Mouse (Mus musculus): ENCODE measurements around the gene Pitpnm1. TPM values are rescaled to one million over a fixed set of nuclear protein-coding genes. Genes with fewer than 3 reads are reported as not detected.
"Not testable (repeated sequence)": the region's sequence is repeated elsewhere in the genome, so short reads cannot be mapped to it uniquely, and the experiment has no call there.

Gene Pitpnm1
- polyA plus RNA-seq, 1 experiment = 357 TPM

DNA sequence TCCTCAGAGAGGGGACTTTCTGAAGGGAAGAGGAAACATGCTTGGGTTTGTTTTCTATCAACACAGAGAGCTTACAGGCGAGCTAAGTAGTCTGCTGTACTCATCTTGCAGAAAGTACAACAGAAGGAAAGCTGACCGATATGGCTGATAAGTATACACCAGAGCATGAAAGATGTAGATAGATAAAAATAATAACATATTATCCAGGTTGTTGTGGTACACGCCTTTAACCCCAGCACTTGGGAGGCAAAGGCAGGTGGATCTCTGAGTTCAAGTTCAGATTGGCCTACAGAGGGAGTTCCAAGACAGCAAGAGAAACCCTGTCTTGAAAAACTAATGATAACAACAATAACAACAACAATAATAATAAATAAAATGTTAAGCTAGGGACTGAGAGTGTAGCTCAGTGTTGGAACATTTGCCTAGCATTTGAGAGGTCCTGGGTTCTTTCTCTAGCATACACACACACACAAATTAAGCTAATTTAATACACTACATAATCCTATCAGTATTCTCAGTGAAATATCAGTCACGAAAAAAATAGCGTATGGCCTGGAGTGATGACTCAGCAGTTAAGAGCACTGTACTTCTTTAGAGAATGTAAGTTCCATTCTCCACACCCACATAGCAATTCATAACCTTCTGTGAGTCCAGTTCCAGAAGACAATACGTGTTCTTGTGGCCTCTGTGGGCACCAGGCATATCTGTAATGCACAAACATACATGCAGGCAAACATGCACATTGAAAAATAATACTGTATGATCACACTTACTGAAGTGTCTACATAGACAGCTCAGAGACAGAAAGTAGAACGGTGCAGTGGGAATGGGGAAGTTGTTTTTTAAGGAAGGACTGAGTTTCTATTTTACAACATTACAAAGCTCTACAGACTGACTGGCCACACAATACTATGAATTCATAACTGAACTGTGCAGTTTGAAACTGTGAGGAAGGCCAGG lies 22.9 kb downstream of the Pitpnm1 start:
- no peak for TF ChIP-seq CTCF (IDR thresholded peaks at IDR 0.05; ENCODE audit: borderline replicate concordance, control insufficient read depth, extremely low read depth, insufficient read depth, low read length, poor library complexity)
- no peak for TF ChIP-seq POLR2A (IDR thresholded peaks at IDR 0.05; ENCODE audit: control insufficient read depth, extremely low read depth, insufficient read depth, low read length, poor library complexity)
- H3K36me3 ChIP-seq (ENCODE audit: control insufficient read depth, insufficient read depth, low read length) = no peaks in the 10 kb centered on the region; the same call in 1 of the 2 replicates
- H3K4me1 ChIP-seq (replicated peaks; ENCODE audit: control insufficient read depth, insufficient read depth, low read length) = peaks cover 43% of the 10 kb centered on the region
- DNase-seq = no peak
- WGBS = 71% methylated on average over 7 of the region's 7 CpGs
- no peaks in the 10 kb centered on the region for H3K27me3 ChIP-seq (ENCODE audit: control insufficient read depth, insufficient read depth, low read length)
- H3K4me3 ChIP-seq (ENCODE audit: control insufficient read depth, insufficient read depth, low read length) = no peak overlapping the region
- H3K27ac ChIP-seq (ENCODE audit: control insufficient read depth, insufficient read depth, low read length) = no peak overlapping the region

DNA sequence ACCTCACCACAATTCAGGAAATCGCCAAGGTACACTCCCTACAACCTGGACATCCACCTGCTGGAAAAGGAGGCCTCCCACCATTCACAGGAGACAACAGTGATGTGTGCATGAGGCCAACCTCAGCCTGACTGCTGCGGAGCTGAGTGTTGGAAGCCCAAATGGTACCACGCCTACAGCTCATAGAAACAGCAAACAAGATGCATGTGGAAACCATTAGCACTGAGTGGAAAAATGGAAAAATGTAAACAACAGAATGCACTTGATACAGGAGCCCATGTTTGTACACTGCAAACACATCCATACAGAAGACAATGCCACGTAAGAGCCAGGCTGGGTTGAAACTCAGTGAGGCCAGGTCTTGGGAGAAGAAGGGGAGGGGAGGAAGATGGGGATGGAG lies 24.6 kb downstream of the Pitpnm1 start:
- Histone ChIP-seq H3K4me1 (replicated peaks; ENCODE audit: control insufficient read depth, insufficient read depth, low read length) (peaks cover 30% of the 10 kb centered on the region), H3K27ac (ENCODE audit: control insufficient read depth, insufficient read depth, low read length) (no peak overlapping the region), H3K36me3 (ENCODE audit: control insufficient read depth, insufficient read depth, low read length) (peaks cover 3% of the 10 kb centered on the region; the same call in 1 of the 2 replicates), H3K27me3 (ENCODE audit: control insufficient read depth, insufficient read depth, low read length) (no peaks in the 10 kb centered on the region), H3K4me3 (ENCODE audit: control insufficient read depth, insufficient read depth, low read length) (no peak overlapping the region)
- 94% methylated on average over 4 of the region's 4 CpGs for WGBS
- no peak for DNase-seq
- TF ChIP-seq POLR2A (IDR thresholded peaks at IDR 0.05; ENCODE audit: control insufficient read depth, extremely low read depth, insufficient read depth, low read length, poor library complexity) (no peak), CTCF (IDR thresholded peaks at IDR 0.05; ENCODE audit: borderline replicate concordance, control insufficient read depth, extremely low read depth, insufficient read depth, low read length, poor library complexity) (no peak)

DNA sequence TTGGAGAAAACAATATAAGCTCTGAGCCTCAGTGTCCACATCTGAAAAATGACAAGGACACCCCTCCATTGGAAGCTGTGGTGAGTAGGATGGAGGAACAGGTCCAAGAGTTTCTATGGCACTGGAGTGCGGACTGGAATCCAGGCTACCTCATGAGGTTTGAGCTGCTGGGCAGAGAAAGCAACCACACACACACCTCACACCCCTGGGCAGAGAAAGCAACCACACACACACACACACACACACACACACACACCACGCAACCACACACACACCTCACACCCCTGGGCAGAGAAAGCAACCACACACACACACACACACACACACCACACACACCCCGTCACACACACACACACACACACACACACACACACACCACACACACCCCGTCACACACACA lies 25.5 kb downstream of the Pitpnm1 start:
- not testable (repeated sequence) for DNase-seq

DNA sequence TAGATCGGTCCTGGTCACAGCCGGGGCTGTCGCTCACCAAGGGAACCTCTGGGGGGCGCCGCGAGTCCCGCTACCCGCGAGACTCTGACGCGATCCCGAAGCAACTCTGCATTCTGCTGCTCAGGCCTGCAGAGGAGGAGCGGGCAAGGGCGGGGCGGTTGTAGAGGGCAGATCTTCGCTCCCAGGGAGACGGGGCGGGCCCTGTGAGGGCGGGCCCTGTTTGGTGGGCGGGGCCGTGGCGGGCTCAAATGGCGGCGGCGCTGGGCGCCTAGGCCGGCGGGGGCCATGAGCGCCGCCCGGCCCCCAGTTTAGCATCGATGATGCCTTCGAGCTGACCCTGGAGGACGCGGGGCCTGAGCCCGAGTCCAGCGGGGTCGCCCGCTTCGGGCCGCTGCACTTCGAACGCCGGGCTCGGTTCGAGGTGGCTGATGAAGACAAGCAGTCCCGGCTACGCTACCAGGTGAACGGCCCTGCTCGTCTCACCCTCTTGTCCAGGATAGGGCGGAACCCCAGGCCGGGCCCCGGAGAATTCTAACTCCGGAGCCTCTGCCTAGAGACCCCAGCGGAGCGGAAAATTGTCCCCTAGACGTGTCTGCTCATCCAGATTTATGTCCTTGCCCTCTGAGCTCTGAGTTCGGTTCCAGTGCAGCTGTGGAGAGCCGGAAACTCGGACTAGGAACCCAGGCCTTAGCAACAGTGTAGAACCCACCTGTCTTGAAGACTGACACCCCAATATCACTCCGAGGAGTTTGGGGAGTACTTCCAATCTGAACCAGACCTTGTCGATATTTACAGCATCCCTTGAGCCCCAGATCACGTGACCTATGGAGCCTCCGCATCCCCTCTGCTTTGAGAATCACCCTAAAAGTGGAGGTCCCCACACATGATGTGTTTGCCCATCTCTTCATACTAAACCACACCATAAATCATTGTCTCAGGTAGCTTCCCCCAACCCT lies 26.2 kb downstream of the Pitpnm1 start, which contains the start of gene Aip:
Gene Aip, minus strand, starts transcription at position 118 of the 956 bp plus-strand sequence.
- Histone ChIP-seq H3K4me1 (replicated peaks; ENCODE audit: control insufficient read depth, insufficient read depth, low read length) (peaks cover 20% of the 10 kb centered on the region), H3K4me3 (ENCODE audit: control insufficient read depth, insufficient read depth, low read length) (peak within 1 kb of the TSS; percentile 73), H3K27me3 (ENCODE audit: control insufficient read depth, insufficient read depth, low read length) (no peaks in the 10 kb centered on the region), H3K27ac (ENCODE audit: control insufficient read depth, insufficient read depth, low read length) (peak within 1 kb of the TSS; percentile 41; the same call in 1 of the 2 replicates), H3K36me3 (ENCODE audit: control insufficient read depth, insufficient read depth, low read length) (peaks cover 3% of the 10 kb centered on the region; the same call in 1 of the 2 replicates)
- peak; percentile 84 for TF ChIP-seq CTCF (IDR thresholded peaks at IDR 0.05; ENCODE audit: borderline replicate concordance, control insufficient read depth, extremely low read depth, insufficient read depth, low read length, poor library complexity)
- TF ChIP-seq POLR2A (IDR thresholded peaks at IDR 0.05; ENCODE audit: control insufficient read depth, extremely low read depth, insufficient read depth, low read length, poor library complexity) = peak; percentile 74
- peak; percentile 99 for DNase-seq
- under 1% methylated on average over 64 of the region's 64 CpGs for WGBS

More for the DNA sequence above, 25.5 kb downstream of the Pitpnm1 start:
- H3K4me3 ChIP-seq (ENCODE audit: control insufficient read depth, insufficient read depth, low read length); H3K36me3 ChIP-seq (ENCODE audit: control insufficient read depth, insufficient read depth, low read length); H3K27ac ChIP-seq (ENCODE audit: control insufficient read depth, insufficient read depth, low read length); H3K27me3 ChIP-seq (ENCODE audit: control insufficient read depth, insufficient read depth, low read length): not testable (repeated sequence)
- 18% methylated on average over 4 of the region's 4 CpGs for WGBS
- H3K4me1 ChIP-seq (replicated peaks; ENCODE audit: control insufficient read depth, insufficient read depth, low read length) = peaks cover 26% of the 10 kb centered on the region

DNA sequence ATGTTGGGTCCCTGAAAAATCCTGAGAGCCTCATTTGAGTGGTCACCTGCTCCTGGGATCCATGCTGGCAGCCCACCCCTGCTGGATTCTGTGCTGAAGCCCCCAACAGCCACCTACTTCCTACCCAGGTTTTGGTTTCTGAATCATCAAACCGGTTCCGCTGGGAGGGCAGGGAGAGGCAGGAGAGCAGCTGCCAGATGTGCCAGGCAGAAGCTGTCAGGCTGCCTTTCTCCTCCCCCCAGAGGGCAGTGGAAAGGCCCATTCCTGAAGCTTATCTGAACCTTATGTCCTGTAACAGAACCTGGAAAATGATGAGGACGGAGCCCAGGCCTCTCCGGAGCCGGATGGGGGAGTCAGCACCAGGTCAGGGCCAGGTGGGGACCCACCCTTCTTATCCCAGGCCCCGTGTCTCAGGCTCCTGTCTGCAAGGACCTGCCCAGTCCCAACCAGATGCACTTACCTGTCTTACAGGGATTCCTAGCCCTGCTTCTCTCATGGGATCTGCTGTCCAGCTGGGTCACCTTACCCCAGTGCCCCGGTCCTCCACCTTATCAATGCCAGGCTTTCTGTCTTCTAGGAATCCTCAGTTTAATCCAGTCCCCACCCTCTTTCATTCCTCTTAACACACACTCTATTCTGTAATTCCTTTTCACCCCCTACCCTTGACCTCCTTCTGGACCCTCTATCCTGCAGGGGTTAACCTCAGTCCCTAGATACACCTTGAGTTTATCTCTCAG lies 27.1 kb downstream of the Pitpnm1 start:
- peaks cover 3% of the 10 kb centered on the region; the same call in 1 of the 2 replicates for H3K36me3 ChIP-seq (ENCODE audit: control insufficient read depth, insufficient read depth, low read length)
- peak; percentile 35 for DNase-seq
- WGBS = 61% methylated on average over 7 of the region's 7 CpGs
- no peaks in the 10 kb centered on the region for H3K27me3 ChIP-seq (ENCODE audit: control insufficient read depth, insufficient read depth, low read length)
- peak overlapping the region; percentile 73 for H3K4me3 ChIP-seq (ENCODE audit: control insufficient read depth, insufficient read depth, low read length)
- TF ChIP-seq POLR2A (IDR thresholded peaks at IDR 0.05; ENCODE audit: control insufficient read depth, extremely low read depth, insufficient read depth, low read length, poor library complexity) = no peak
- TF ChIP-seq CTCF (IDR thresholded peaks at IDR 0.05; ENCODE audit: borderline replicate concordance, control insufficient read depth, extremely low read depth, insufficient read depth, low read length, poor library complexity) = no peak
- H3K4me1 ChIP-seq (replicated peaks; ENCODE audit: control insufficient read depth, insufficient read depth, low read length) = peaks cover 18% of the 10 kb centered on the region
- H3K27ac ChIP-seq (ENCODE audit: control insufficient read depth, insufficient read depth, low read length) = peak overlapping the region; percentile 41; the same call in 1 of the 2 replicates
